8 mouse cellular contexts compared by ENCODE assay signal in the genomic region with DNA sequence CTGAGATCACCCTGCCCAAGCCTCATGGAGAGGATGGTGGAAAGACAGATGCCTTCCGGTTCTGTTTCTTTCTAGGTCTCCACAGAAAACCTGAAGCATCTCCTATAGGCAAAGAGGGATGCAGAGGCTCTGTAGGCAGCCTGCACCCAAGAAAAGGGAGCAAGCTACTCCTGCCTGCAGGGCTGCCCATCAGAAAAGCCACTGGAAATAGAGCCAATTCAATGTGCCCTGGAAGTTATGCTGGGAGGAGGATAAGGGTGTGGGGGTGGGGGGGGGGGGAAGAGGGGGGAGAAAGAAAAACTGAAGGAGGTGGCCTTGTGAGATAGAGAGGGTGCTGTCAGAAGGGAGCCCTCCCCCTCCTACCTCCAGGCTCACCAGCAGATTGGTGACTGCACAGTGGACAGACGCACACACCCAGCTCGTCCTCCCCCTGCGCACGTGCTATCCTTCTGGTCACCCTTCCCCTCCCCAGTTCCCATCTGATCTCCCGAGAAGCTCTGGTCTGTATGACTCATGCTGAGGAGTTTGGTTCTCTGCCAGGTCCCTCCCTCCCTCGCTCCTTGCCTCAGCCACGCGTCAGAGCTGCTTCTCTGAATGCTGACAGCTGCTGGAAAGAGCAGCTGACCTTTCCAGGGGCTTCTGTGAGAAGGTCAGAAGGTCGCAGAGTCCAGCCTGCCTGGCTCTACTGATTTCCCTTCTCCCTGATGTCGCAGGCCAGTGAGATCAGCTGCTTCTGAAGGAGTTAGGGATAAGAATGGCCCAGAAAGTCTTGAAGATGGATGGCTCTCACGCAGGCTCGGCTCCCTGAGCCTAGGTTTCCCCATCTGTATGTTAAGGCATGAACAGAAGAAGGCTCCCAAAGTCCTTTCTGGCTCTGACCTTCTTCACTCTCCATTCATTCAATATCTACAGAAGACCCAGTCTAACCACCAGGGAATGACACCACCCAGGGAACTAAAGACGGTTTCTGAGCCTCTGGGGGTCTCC. TPM values are rescaled to one million over a fixed set of nuclear protein-coding genes. Genes with fewer than 3 reads are reported as not detected.
DNase-seq lines count a peak whose midpoint lies in the region; ATAC-seq lines count a peak whose summit lies in the region.

No protein-coding gene starts in this region.

- 13% methylated on average over 14 of the region's 14 CpGs for WGBS in intestine, embryonic 16.5 days

- H3K4me1 ChIP-seq in intestine, embryonic 16.5 days (ENCODE audit: control insufficient read depth, insufficient read depth, low read length), result peaks cover 24% of the 10 kb centered on the region

- H3K36me3 ChIP-seq in intestine, embryonic 16.5 days (ENCODE audit: control insufficient read depth, insufficient read depth, low read length), result peaks cover 2% of the 10 kb centered on the region; the same call in 1 of the 2 replicates

- peak overlapping the region; percentile 37 for H3K4me2 ChIP-seq in intestine, embryonic 16.5 days (ENCODE audit: low read depth, low read length)

- peaks cover 3% of the 10 kb centered on the region for H3K9me3 ChIP-seq in intestine, embryonic 16.5 days (ENCODE audit: control insufficient read depth, low read length)

- H3K27me3 ChIP-seq in intestine, embryonic 16.5 days (replicated peaks; ENCODE audit: control insufficient read depth, insufficient read depth, low read length), result no peaks in the 10 kb centered on the region

- peak; percentile 95 for DNase-seq in adrenal gland, postnatal 10 days
- peak; percentile 81 for DNase-seq in embryo, embryonic 9.5 days (ENCODE audit: extremely low spot score)
- DNase-seq in gastrocnemius, postnatal 4 days (ENCODE audit: low spot score in 2 of 2), result peak; percentile 76 to 90
- DNase-seq in left cerebral cortex, postnatal 10 days (ENCODE audit: extremely low spot score in 1 of 2, low spot score in 2 of 2), result peak; percentile 83 to 94
- DNase-seq in right cerebral cortex, adult 18-20 months, result peak; percentile 94

- ATAC-seq in intestine, embryonic 16.5 days, result peak; percentile 95
- peak; percentile 74 for ATAC-seq in megakaryocyte, adult 5-6 weeks (ENCODE audit: poor library complexity, severe bottlenecking)
- no peak for ATAC-seq in inflammation-experienced regulatory T-cells, adult 6 months

- peak overlapping the region; percentile 35; the same call in 1 of the 2 replicates for H3K9ac ChIP-seq in intestine, embryonic 16.5 days (ENCODE audit: low read depth, low read length)

- intact Hi-C loops in left cerebral cortex, postnatal 10 days (cut with DNase I), result no loop called here

- H3K4me3 ChIP-seq in intestine, embryonic 16.5 days (ENCODE audit: low read length), result no peak overlapping the region

- H3K27ac ChIP-seq in intestine, embryonic 16.5 days (ENCODE audit: low read length), result peak overlapping the region; percentile 68

RNA-seq across cellular contexts. Expression of gene Tlr5, which starts 46.2 kb away (rescaled TPM):
- 1 to 10 TPM; 1.6 to 2.4 TPM for total RNA-seq in adrenal gland, postnatal 10 days (2021)
- total RNA-seq in gastrocnemius, postnatal 4 days (2021), result 1 to 10 TPM; 2.6 to 3.2 TPM
- polyA plus RNA-seq in intestine, embryonic 16.5 days (2015; fragmentation: Nextera tagmentation; extraction: Ambion mirVana), result 4.6 and 4.8 TPM in 2 replicates
- under 1 TPM; 0.34 to 0.45 TPM for total RNA-seq in left cerebral cortex, postnatal 10 days (2021)
- total RNA-seq in megakaryocyte, adult 5-6 weeks (2015), result 7.9 and 9.1 TPM in 2 replicates
- total RNA-seq in megakaryocyte, adult 5-6 weeks (2017), result 5.8 and 8.6 TPM in 2 replicates
- polyA plus RNA-seq in inflammation-experienced regulatory T-cells, adult 6 months (2017; shearing (Covaris generic)), result not detected
